Mouse (Mus musculus) intestine, postnatal 0 days (tissue): ENCODE data around the gene Nmnat1. TPM values are rescaled to one million over a fixed set of nuclear protein-coding genes. Genes with fewer than 3 reads are reported as not detected.

ENCODE experiments used
- ATAC-seq: fragments of 200-750 bp; cut with Nextera tagmentation; 2 replicates; pipeline ENCODE4 v1.8.0; 2017; ENCODE audit warnings: mild to moderate bottlenecking, moderate TSS enrichment, moderate library complexity
- H3K27ac ChIP-seq: fragments of 300-500 bp; sonication (generic); 2 replicates; pipeline ENCODE4 v1.5.1; 2014; ENCODE audit warnings: mild to moderate bottlenecking, low read depth, low read length, moderate library complexity
- H3K27me3 ChIP-seq: fragments of 300-500 bp; sonication (generic); replicated peaks from 2 replicates; pipeline ENCODE4 v1.6.1; 2014; ENCODE audit warnings: low read length, mixed read lengths; ENCODE audit not compliant: control insufficient read depth, insufficient read depth
- H3K36me3 ChIP-seq: fragments of 300-500 bp; sonication (generic); 2 replicates; pipeline ENCODE4 v1.6.1; 2014; ENCODE audit warnings: mild to moderate bottlenecking, moderate library complexity; ENCODE audit not compliant: control insufficient read depth, insufficient read depth
- H3K4me1 ChIP-seq: fragments of 300-500 bp; sonication (generic); replicated peaks from 2 replicates; pipeline ENCODE4 v1.6.1; 2014; ENCODE audit warnings: antibody characterized with exemption, low read length, mixed read lengths; ENCODE audit not compliant: control insufficient read depth, insufficient read depth
- H3K4me2 ChIP-seq: fragments of 300-500 bp; sonication (generic); replicated peaks from 2 replicates; pipeline ENCODE4 v1.6.1; 2014; ENCODE audit warnings: low read depth, mild to moderate bottlenecking, moderate library complexity
- H3K4me3 ChIP-seq: fragments of 300-500 bp; sonication (generic); 2 replicates; pipeline ENCODE4 v1.5.1; 2014; ENCODE audit warnings: low read depth, low read length
- H3K9ac ChIP-seq: fragments of 300-500 bp; sonication (generic); 2 replicates; pipeline ENCODE4 v1.6.1; 2014; ENCODE audit warnings: mild to moderate bottlenecking, low read depth, low read length
- H3K9me3 ChIP-seq: fragments of 300-500 bp; sonication (generic); 2 replicates; pipeline ENCODE4 v1.6.1; 2016; ENCODE audit warnings: mixed run types; ENCODE audit not compliant: control insufficient read depth
- CTCF ChIP-seq: sonication (generic); IDR thresholded peaks from 2 replicates; pipeline ENCODE4 v1.5.1; 2016; ENCODE audit warnings: low read depth, mild to moderate bottlenecking, control low read depth, antibody characterized with exemption, moderate library complexity
- WGBS: fragments of 180-500 bp; shearing (Covaris S2); extraction: QIAGEN DNeasy Blood & Tissue Kit; methylation state at CpG from one replicate; pipeline ENCODE4 v1.1.7; 2014; 5-methylcytosine and 5-hydroxymethylcytosine counted together
- polyA plus RNA-seq: library from polyadenylated mRNA; unstranded; fragments of >200 nt; fragmentation: Nextera tagmentation; extraction: Ambion mirVana; gene quantifications from 2 replicates; pipeline ENCODE4 v1.2.1, GENCODE M21; 2015

Nmnat1 gene
- polyA plus RNA-seq, 1 experiment from 2014 or later = 10.8 TPM

- H3K4me3 ChIP-seq = peak within 1 kb of the TSS; percentile 99
- H3K4me2 ChIP-seq = peak within 1 kb of the TSS; percentile 84
- H3K36me3 ChIP-seq = no peaks in the 10 kb centered on the region
- H3K27me3 ChIP-seq = no peaks in the 10 kb centered on the region
- H3K9me3 ChIP-seq = no peaks in the 10 kb centered on the region
- no peak for TF ChIP-seq CTCF
- peak; percentile 86 for ATAC-seq
- H3K9ac ChIP-seq = peak within 1 kb of the TSS; percentile 98
- peak within 1 kb of the TSS; percentile 97 for H3K27ac ChIP-seq
- no peaks in the 10 kb centered on the region for H3K4me1 ChIP-seq
- 1% methylated on average over 45 of the region's 50 CpGs for WGBS
Observed at GRCm38 (mm10) chr4:149426325-149427199, 58.4 kb downstream of the Nmnat1 start, which contains the start of gene Ube4b. Gene Ube4b (minus strand): TSS chr4:149426749.

DNA sequence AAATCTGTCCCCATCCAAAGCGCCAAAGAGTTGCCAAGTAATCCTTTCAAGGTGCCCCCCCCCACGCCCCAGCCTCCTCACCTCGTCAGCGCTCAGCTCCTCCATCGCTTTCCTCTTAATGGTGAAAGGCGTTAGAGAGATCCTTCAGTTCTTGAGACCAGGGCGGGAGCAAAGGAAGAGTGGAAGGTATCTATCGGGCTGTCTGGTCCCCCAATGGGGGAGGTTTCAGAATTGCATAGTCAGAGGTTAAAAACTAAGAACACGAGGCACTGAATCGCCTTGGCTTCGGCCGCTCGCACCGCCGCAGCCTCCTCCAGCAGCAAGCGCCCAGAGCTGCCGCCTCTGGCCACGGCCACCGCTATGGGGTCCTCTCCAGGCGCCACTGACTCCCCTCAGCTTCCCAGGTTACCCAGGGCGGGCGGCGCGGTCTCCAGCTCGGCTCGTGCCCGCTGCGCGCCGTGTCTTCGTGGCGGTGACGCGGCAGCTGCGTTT is 59.2 kb downstream of the Nmnat1 start:
- peak; percentile 46 for ATAC-seq
- Histone ChIP-seq H3K4me3 (peak overlapping the region; percentile 99), H3K36me3 (no peaks in the 10 kb centered on the region), H3K4me1 (no peaks in the 10 kb centered on the region), H3K9ac (peak overlapping the region; percentile 98), H3K27ac (peak overlapping the region; percentile 97), H3K4me2 (peak overlapping the region; percentile 84), H3K9me3 (no peaks in the 10 kb centered on the region), H3K27me3 (no peaks in the 10 kb centered on the region)
- WGBS = under 1% methylated on average over 35 of the region's 35 CpGs
- no peak for TF ChIP-seq CTCF

DNA sequence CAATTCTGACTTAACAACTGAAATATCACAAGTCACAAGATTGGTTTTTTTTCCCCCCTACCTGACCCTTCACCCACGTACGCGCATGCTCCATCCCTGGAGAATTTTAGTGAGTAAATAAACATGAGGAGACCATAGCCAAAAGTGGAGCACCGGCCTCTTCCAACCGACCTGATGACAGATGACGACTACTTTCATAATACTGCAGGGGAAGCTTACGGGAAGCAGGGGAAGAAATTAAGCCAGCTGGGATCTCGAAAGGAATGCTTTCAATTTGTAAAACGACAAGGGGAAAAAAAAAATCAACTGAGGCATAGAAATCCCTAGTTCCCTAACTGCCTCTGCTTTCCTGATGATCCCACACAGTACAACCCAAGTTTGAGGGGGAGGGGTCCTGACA is 60.2 kb downstream of the Nmnat1 start:
- 3% methylated on average over 9 of the region's 9 CpGs for WGBS
- Histone ChIP-seq H3K9ac (peak overlapping the region; percentile 98), H3K27me3 (no peaks in the 10 kb centered on the region), H3K9me3 (no peaks in the 10 kb centered on the region), H3K4me2 (peak overlapping the region; percentile 84), H3K36me3 (0 out of 2 replicates have a peak, but pooled peaks cover under 1% of the 10 kb centered on the region), H3K4me1 (no peaks in the 10 kb centered on the region), H3K4me3 (peak overlapping the region; percentile 99), H3K27ac (no peak overlapping the region; the same call in 1 of the 2 replicates)
- no peak for TF ChIP-seq CTCF
- ATAC-seq = no peak

- no peak for ATAC-seq
- TF ChIP-seq CTCF = no peak
Observed at GRCm38 (mm10) chr4:149417854-149418365, 67.1 kb downstream of the Nmnat1 start.

More at GRCm38 (mm10) chr4:149417854-149418365, 67.1 kb downstream of the Nmnat1 start:
- H3K36me3 ChIP-seq = peaks cover 8% of the 10 kb centered on the region; the same call in 1 of the 2 replicates
- no peak overlapping the region for H3K9ac ChIP-seq
- 72% methylated on average over 5 of the region's 5 CpGs for WGBS
- peak overlapping the region; percentile 57 for H3K27ac ChIP-seq
- H3K4me1 ChIP-seq = peaks cover 7% of the 10 kb centered on the region; the same call in 1 of the 2 replicates
- H3K27me3 ChIP-seq = no peaks in the 10 kb centered on the region
- no peak overlapping the region for H3K4me3 ChIP-seq
- H3K9me3 ChIP-seq = no peaks in the 10 kb centered on the region
- H3K4me2 ChIP-seq = no peak overlapping the region

Other genes with a start within 250 kb of the Nmnat1 start
- gene Kif1b, start 177.5 kb downstream of the Nmnat1 start, polyA plus RNA-seq = 15.2 and 18.1 TPM in 2 replicates
- gene Ube4b, start 58.5 kb downstream of the Nmnat1 start, polyA plus RNA-seq = 47.2 and 47.6 TPM in 2 replicates
- gene Rbp7, start 30.2 kb downstream of the Nmnat1 start, polyA plus RNA-seq = 3.8 and 4.0 TPM in 2 replicates
- gene Tmem274, start 7.8 kb downstream of the Nmnat1 start, polyA plus RNA-seq = not detected in 2 replicates
- 31.7 and 31.9 TPM in 2 replicates for gene Lzic, start within 50 bp of the Nmnat1 start, polyA plus RNA-seq
- gene Ctnnbip1, start 33.0 kb upstream of the Nmnat1 start, polyA plus RNA-seq = 52.8 and 53.5 TPM in 2 replicates
- gene Clstn1, start 101.3 kb upstream of the Nmnat1 start, polyA plus RNA-seq = 34.3 and 34.7 TPM in 2 replicates
- 2.5 TPM in 2 replicates for gene Pik3cd, start 217.4 kb upstream of the Nmnat1 start, polyA plus RNA-seq